Mouse (Mus musculus): Measurements from ENCODE around the gene Phactr1. TPM values are rescaled to one million over a fixed set of nuclear protein-coding genes. Genes with fewer than 3 reads are reported as not detected.

The Phactr1 gene
- polyA plus RNA-seq, 1 experiment from 2014 or later = 0.72 TPM

- Histone ChIP-seq H3K9me3 (ENCODE audit: low read length) (no peaks in the 10 kb centered on the region), H3K27me3 (ENCODE audit: insufficient read depth, low read length) (no peaks in the 10 kb centered on the region), H3K4me1 (ENCODE audit: insufficient read depth) (peaks cover 12% of the 10 kb centered on the region), H3K4me2 (ENCODE audit: low read depth, low read length) (peak overlapping the region; percentile 68), H3K27ac (ENCODE audit: low read depth) (no peak overlapping the region), H3K4me3 (ENCODE audit: low read depth, low read length) (peak overlapping the region; percentile 31), H3K9ac (replicated peaks) (no peak overlapping the region), H3K36me3 (replicated peaks; ENCODE audit: insufficient read depth, low read length) (no peaks in the 10 kb centered on the region)
- no peak for DNase-seq
- 61% methylated on average over 8 of the region's 8 CpGs for WGBS (ENCODE audit: insufficient replicate concordance)
- TF ChIP-seq CTCF (IDR thresholded peaks at IDR 0.05; ENCODE audit: low read depth) = no peak
- ATAC-seq = peak; percentile 43; the same call in 1 of the 2 replicates
Measured at GRCm38 (mm10) chr13:43183248-43184055, 503.0 kb downstream of the Phactr1 start.

- TF ChIP-seq CTCF (IDR thresholded peaks at IDR 0.05; ENCODE audit: low read depth) (no peak), EP300 (IDR thresholded peaks at IDR 0.05; ENCODE audit: low read depth) (no peak)
- Histone ChIP-seq H3K4me1 (ENCODE audit: insufficient read depth) (peaks cover 25% of the 10 kb centered on the region), H3K4me2 (ENCODE audit: low read depth, low read length) (no peak overlapping the region), H3K4me3 (ENCODE audit: low read depth, low read length) (no peak overlapping the region), H3K9ac (replicated peaks) (no peak overlapping the region), H3K9me3 (ENCODE audit: low read length) (no peaks in the 10 kb centered on the region), H3K27me3 (ENCODE audit: insufficient read depth, low read length) (no peaks in the 10 kb centered on the region), H3K27ac (ENCODE audit: low read depth) (no peak overlapping the region), H3K36me3 (replicated peaks; ENCODE audit: insufficient read depth, low read length) (no peaks in the 10 kb centered on the region)
- ATAC-seq (no peak), DNase-seq (no peak)
- 86% methylated on average over 4 of the region's 4 CpGs for WGBS (ENCODE audit: insufficient replicate concordance)
Measured at GRCm38 (mm10) chr13:43187736-43188135, 507.3 kb downstream of the Phactr1 start.
